Mouse (Mus musculus): ENCODE results near the gene Kif20b.
A peak's percentile ranks its signal among the peaks of the same experiment; 100 is the strongest.

The Kif20b gene

DNA sequence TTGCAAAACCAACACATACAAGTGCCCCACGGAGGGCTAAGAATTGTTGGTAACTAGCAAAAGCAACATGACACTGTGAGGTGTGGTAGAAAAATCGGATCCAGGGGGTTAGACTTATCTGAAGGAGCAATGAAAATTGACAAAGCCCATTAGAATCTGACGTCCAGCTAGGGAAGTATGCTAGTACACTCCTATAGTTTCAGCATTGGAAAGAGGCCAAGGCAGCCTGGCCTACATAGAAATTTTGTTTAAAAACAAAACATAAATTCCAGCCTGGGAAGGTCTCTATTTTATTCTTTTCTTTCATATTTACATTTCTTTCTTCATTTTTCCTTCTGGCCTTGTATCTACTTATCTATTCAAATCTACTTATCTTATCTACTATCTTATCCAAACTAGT lies 1.6 kb upstream of the Kif20b start:
- no peak for DNase-seq

DNA sequence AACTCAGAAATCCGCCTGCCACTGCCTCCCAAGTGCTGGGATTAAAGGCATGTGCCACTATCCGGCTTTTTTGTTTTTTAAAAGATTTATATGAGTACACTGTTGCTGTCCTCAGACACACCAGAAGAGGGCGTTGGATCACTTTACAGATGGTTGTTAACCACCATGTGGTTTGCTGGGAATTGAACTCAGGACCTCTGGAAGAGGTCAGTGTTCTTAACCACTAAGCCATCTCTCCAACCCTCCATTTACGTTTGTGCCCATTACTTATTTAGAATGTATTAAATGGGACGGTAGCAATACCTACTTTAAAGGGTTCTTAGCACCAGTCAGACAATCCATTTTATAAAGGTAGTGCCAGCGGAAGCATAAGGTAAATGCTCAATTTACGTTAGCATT lies 909 bp upstream of the Kif20b start:
- no peak for DNase-seq

DNA sequence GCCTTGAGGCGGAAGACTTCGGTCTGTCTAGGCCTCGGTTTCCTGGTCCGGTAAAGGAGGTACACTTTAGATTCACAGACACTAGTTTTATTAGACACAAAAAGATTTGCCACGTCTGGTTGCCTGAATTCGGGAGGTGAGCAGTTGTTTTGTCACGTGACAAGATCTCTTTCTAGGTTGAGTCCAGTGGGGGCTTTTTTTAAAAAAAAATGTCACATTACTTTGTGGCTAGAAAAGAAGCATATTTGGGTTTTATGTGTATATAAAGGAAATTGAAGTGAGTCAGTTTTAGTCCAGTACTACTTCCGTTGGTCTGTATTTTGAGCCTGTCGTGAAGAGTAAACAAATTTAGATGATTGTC lies 422 bp downstream of the Kif20b start:
- DNase-seq = no peak

DNA sequence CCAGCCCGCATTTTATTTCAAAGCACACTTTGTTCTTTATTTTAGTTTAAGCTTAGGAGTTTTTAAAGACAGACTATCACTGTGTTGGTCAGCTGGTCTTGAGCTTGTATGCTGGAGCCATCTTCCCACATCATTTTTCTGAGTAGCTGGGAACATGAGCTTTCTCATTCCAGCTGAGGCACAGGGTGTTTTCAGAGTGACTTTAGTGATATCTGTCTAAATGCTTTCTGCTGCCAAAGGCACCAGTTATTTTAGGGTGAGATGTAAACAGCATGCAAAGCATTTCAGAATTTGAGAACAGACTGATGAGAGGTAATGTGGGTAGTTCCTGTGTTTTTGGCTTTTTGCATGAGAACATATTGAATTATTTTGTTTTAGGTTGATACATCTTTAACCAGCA lies 25.0 kb downstream of the Kif20b start:
- no peak for DNase-seq

DNA sequence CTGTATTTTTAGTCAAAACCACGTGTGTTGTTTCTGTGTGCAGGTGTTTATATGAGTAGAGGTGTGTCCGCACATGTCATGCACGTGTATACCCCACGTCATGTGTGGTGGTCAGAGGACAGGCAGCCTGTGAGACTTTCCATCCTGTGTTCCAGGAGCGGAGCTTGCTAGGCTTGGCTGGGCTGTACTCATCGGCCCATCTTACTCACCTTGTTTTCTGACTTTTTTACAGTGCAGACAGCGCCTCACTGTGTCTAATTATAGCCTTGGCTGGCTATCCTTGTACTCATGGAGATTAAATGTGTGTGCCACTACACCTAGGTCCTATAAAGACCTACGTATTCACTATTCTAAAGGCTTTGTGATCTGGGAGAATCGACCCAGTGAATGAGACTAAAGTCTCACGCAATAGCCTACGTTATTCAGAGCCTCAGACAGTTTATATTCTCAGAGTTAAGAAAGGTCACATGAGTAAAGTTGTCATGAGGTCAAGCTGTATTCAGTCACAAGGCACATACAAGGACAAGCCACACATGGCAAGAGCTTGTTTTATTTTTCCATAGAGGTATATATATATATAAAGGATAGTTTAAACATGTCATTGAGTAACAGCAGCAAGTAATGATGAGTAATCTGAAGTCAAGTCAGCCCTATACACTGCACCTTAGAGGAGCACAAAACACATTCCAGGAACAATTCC lies 31.8 kb downstream of the Kif20b start:
- DNase-seq = no peak

DNA sequence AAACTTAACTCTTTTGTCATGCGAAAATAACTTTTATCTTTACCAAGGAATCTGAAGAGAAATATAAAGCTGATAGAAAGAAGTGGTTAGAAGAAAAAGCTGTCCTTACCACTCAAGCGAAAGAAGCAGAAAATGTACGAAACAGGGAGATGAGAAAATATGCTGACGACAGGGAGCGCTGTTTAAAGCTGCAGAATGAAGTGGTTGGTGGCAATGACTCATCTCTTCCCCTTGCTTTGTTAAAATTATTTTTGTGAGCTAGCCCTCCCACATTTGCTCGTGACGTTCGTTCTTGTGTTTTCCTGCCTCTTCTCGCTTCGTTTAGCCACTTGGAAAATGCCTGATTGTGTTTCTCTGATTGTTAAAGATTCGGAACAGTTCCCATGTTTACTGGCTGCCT lies 37.2 kb downstream of the Kif20b start:
- DNase-seq = no peak

DNA sequence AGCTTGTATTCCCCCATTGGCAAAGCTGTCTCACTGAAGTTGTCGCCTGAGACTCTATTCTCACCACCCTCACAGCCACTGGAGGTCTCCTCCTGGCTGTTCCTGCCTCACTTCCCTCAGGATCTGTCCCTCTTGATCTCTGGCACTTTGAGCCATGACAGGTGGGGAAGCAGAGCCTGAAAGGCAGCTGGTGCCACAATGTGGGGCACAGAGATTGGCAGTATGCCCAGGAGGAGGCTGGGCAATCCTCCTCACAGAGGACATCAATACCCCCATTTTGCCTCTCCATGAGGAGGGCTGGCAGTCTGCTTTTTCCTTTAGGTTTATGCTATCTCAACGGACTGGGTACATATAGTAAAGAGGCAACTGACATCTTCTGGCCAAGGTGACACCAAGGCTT lies 62.6 kb downstream of the Kif20b start:
- no peak for DNase-seq

DNA sequence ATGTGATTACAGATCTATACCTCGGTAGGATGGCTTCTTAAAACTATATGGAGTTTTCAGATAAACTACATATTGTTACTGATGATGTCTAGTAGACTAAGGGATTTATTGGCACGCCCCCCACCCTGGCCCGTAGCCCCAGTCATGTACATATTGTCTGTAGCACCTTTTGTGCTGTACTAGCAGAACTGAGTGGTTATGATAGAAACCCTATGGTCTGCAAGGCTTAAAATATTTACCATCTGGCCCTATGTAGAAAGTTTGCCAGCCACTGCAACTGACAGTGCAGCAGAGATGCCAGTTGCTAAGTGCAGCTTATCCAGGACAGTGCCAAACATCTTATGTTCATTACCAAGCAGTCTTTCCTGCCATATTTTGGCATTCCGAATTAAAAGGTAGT lies 68.3 kb downstream of the Kif20b start:
- no peak for DNase-seq

DNA sequence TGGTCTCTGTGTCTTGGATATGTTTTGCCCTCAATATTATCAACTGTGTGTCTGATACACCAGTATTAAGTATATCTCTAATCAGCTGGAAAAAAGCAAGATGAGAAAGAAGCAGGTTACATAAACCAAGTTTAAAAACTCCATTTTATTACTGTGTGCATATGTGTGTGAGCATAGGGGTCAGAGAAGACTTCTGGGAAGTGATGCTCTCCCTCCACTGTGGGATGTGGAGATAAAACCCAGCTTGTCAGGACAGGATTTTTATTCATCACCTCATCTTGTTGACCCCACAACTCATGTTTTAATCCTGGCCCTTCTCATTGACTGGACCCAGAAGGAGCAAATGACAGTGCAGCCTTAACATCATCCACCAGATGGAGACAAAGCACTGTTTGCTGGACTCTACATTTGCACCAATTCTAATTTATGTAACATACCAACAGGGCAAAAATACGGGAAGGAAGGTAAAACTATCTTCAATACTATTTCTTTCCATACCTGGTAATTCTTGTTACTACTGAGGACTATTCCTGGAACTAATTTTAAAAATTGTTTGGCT lies 70.9 kb downstream of the Kif20b start:
- peak in 1 of 2 experiments; percentile 5 for DNase-seq

DNA sequence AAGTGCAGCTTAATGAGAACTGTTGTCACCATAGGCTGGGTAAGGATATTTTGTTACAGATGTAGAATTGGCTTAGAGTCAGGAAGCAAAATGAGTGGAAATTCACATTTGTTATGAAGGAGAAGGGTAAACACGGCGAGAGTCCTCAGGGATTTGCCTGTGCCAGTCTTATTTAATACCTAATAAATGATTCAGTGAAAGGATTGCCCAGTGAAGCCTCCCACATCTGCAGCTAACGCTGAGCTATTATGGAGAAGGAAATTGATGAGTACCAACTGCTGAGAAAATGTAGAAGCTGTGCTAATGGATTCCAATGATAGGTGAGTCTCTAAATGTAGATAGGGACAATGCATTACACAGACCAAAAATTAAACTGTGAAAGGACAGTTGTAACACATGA lies 92.9 kb downstream of the Kif20b start:
- DNase-seq = no peak

DNA sequence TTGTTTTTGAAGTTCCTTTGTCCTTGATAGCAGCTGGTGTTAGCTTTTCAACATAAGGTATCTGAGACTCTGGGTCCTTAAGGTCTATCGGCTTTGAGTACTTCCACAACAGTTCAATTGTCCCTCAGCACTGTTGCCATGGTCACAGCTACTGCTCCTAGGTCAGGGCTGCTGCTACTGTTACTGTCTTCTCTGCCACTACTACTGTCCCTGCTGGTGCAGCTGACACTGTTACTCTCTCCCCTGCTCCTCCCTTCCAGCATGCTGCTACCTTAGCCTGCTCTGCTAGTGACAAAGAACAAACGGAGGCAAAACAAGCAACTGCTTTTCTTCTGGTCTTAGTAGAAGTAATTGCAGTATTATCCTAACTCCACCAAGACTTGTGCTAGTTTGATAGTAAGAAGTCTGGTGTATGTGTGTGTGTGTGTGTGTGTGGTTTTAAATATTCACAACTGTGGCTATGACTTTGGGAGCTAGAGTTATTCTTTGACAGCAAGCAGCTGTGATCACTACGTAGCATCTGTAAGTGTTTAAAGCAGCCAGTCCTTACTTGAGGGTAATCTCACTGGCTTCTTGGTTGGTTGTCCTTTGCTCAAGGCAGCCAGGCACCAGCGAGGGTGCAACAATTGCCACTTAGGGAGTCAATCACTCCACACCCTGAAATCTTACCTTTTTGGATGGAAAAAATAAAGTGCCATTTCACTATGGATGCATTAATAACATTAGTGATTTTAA lies 95.5 kb downstream of the Kif20b start:
- DNase-seq = no peak

DNA sequence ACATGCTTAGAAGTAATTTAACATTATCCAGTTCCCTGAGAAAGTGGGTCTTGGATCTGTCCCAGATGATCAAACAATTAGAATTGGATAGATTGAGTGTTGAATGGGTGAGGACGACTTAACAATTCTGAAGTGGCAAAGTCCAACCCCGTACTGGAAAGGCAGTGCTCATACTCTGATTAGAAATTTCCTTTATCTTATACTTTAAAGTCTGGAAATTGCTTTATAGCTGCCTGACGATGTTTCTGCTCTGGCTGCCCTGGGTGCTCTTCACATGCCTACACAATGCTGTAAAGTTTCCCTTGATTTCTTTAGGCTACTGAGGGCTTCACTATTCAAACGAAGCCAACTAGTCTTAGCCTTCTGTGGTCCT lies 96.0 kb downstream of the Kif20b start:
- DNase-seq = no peak

Measured in lung, adult 18-20 months (tissue).